Mouse (Mus musculus): ENCODE measurements around the gene Rin1. TPM values are rescaled to one million over a fixed set of nuclear protein-coding genes. Genes with fewer than 3 reads are reported as not detected.

The Rin1 gene
- polyA plus RNA-seq, 1 experiment = 68.7 TPM

GRCm38 (mm10) chr19:5087884-5088728 lies 37.8 kb downstream of the Rin1 start, which contains the start of gene Yif1a:
Yif1a (plus strand) TSS chr19:5088538.
- H3K27ac ChIP-seq (ENCODE audit: insufficient read depth, low read length) = peak within 1 kb of the TSS; percentile 57
- H3K4me1 ChIP-seq (ENCODE audit: control insufficient read depth, insufficient read depth, low read length) = no peaks in the 10 kb centered on the region
- TF ChIP-seq CTCF (IDR thresholded peaks at IDR 0.05; ENCODE audit: extremely low read depth, insufficient read depth, low read length) (peak; percentile 38), POLR2A (IDR thresholded peaks at IDR 0.05; ENCODE audit: extremely low read depth, insufficient read depth, low read length) (peak; percentile 70; the same call in 1 of the 2 replicates)
- H3K4me3 ChIP-seq (ENCODE audit: insufficient read depth, low read length) = peak within 1 kb of the TSS; percentile 87

DNA sequence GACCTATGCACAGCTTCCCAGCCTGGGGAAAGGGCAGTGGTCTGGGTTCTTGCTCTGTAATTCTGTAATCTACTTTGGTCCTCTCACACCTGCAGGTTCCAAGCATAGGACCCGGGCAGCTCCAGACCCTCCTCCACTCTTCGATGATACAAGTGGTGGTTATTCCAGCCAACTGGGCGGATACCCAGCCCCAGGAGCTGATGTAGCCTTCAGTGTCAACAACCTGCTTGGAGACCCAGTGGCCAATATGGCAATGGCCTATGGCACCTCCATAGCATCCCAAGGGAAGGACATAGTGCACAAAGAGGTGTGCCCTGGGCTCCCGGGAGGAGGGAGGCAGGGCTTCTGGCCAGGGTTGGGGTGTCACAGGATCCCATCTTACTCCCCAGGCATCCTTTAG lies 39.0 kb downstream of the Rin1 start:
- peak overlapping the region; percentile 87; the same call in 1 of the 2 replicates for H3K4me3 ChIP-seq (ENCODE audit: insufficient read depth, low read length)
- H3K4me1 ChIP-seq (ENCODE audit: control insufficient read depth, insufficient read depth, low read length) = no peaks in the 10 kb centered on the region
- TF ChIP-seq CTCF (IDR thresholded peaks at IDR 0.05; ENCODE audit: extremely low read depth, insufficient read depth, low read length) = no peak
- TF ChIP-seq POLR2A (IDR thresholded peaks at IDR 0.05; ENCODE audit: extremely low read depth, insufficient read depth, low read length) = no peak
- no peak overlapping the region for H3K27ac ChIP-seq (ENCODE audit: insufficient read depth, low read length)

- Histone ChIP-seq H3K4me1 (ENCODE audit: control insufficient read depth, insufficient read depth, low read length) (no peaks in the 10 kb centered on the region; the same call in 1 of the 2 replicates), H3K27ac (ENCODE audit: insufficient read depth, low read length) (no peak overlapping the region), H3K4me3 (ENCODE audit: insufficient read depth, low read length) (no peak overlapping the region)
- TF ChIP-seq CTCF (IDR thresholded peaks at IDR 0.05; ENCODE audit: extremely low read depth, insufficient read depth, low read length) (no peak), POLR2A (IDR thresholded peaks at IDR 0.05; ENCODE audit: extremely low read depth, insufficient read depth, low read length) (peak; percentile 46)
Measured at GRCm38 (mm10) chr19:5092083-5092482, 41.8 kb downstream of the Rin1 start.

- no peak overlapping the region; the same call in 1 of the 2 replicates for H3K4me3 ChIP-seq (ENCODE audit: insufficient read depth, low read length)
- no peak overlapping the region for H3K27ac ChIP-seq (ENCODE audit: insufficient read depth, low read length)
- H3K4me1 ChIP-seq (ENCODE audit: control insufficient read depth, insufficient read depth, low read length) = peaks cover 2% of the 10 kb centered on the region; the same call in 1 of the 2 replicates
- TF ChIP-seq CTCF (IDR thresholded peaks at IDR 0.05; ENCODE audit: extremely low read depth, insufficient read depth, low read length) = no peak
- TF ChIP-seq POLR2A (IDR thresholded peaks at IDR 0.05; ENCODE audit: extremely low read depth, insufficient read depth, low read length) = no peak
Measured at GRCm38 (mm10) chr19:5093481-5094242, 43.4 kb downstream of the Rin1 start.

DNA sequence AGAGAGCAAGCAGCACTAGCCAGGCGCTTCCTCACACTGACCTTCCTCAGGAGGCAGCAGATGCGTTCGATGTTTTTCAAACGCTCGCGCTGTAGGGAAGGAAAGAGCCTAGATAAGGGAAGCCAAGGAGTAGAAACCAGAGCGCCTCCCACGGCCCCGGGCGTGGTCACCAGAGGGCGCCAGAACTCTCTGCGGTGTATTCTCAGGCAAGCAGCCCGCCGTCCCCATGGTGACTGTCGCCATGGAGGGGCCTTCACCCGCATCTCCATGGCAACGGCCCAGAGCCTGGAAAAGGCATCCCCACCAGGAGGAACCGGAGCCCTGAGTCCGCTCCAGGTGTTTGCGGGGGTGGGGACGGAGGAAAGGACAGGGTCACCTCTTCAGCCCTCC lies 44.0 kb downstream of the Rin1 start:
- Histone ChIP-seq H3K27ac (ENCODE audit: insufficient read depth, low read length) (0 out of 2 replicates have a peak overlapping the region, but pooled peaks have one; percentile 11), H3K4me3 (ENCODE audit: insufficient read depth, low read length) (peak overlapping the region; percentile 55), H3K4me1 (ENCODE audit: control insufficient read depth, insufficient read depth, low read length) (peaks cover 2% of the 10 kb centered on the region; the same call in 1 of the 2 replicates)
- TF ChIP-seq CTCF (IDR thresholded peaks at IDR 0.05; ENCODE audit: extremely low read depth, insufficient read depth, low read length) = peak; percentile 73
- peak; percentile 13; the same call in 1 of the 2 replicates for TF ChIP-seq POLR2A (IDR thresholded peaks at IDR 0.05; ENCODE audit: extremely low read depth, insufficient read depth, low read length)

GRCm38 (mm10) chr19:5094746-5095417 lies 44.6 kb downstream of the Rin1 start:
- TF ChIP-seq POLR2A (IDR thresholded peaks at IDR 0.05; ENCODE audit: extremely low read depth, insufficient read depth, low read length) = no peak; the same call in 1 of the 2 replicates
- no peak for TF ChIP-seq CTCF (IDR thresholded peaks at IDR 0.05; ENCODE audit: extremely low read depth, insufficient read depth, low read length)
- Histone ChIP-seq H3K4me3 (ENCODE audit: insufficient read depth, low read length) (peak overlapping the region; percentile 55), H3K27ac (ENCODE audit: insufficient read depth, low read length) (peak overlapping the region; percentile 11; the same call in 1 of the 2 replicates), H3K4me1 (ENCODE audit: control insufficient read depth, insufficient read depth, low read length) (peaks cover 2% of the 10 kb centered on the region; the same call in 1 of the 2 replicates)

DNA sequence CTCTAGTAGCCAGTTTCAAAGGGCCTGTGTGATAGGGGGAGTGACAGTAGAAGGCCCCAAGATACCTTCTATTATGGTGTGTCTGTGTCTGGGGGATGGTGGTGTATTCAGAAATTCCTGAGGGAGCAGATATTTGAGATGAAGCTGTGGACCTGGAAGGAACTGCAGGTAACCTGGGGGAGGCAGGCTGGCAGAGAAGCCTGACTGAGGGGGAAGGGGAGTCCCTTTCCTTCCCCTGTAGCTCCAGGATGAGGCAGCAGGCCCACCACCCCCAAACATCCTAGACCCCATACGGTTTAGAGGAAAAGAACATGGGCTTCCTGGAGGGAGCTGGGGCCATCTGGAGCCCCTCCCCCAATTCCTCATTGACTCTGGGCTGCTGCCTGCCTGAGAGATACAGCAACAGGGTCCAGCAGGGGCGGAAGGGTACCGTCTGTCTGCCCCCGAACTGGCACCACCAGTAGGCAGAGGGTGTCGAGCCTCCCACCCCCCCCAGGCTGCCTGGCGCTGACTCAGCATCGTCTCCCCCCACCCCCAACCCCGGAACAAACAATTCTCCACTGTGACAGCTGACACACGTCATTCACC lies 45.7 kb downstream of the Rin1 start:
- peak; percentile 8; the same call in 1 of the 2 replicates for TF ChIP-seq POLR2A (IDR thresholded peaks at IDR 0.05; ENCODE audit: extremely low read depth, insufficient read depth, low read length)
- no peak for TF ChIP-seq CTCF (IDR thresholded peaks at IDR 0.05; ENCODE audit: extremely low read depth, insufficient read depth, low read length)
- H3K4me3 ChIP-seq (ENCODE audit: insufficient read depth, low read length) = peak overlapping the region; percentile 55
- H3K4me1 ChIP-seq (ENCODE audit: control insufficient read depth, insufficient read depth, low read length) = peaks cover 2% of the 10 kb centered on the region; the same call in 1 of the 2 replicates
- H3K27ac ChIP-seq (ENCODE audit: insufficient read depth, low read length) = peak overlapping the region; percentile 76

DNA sequence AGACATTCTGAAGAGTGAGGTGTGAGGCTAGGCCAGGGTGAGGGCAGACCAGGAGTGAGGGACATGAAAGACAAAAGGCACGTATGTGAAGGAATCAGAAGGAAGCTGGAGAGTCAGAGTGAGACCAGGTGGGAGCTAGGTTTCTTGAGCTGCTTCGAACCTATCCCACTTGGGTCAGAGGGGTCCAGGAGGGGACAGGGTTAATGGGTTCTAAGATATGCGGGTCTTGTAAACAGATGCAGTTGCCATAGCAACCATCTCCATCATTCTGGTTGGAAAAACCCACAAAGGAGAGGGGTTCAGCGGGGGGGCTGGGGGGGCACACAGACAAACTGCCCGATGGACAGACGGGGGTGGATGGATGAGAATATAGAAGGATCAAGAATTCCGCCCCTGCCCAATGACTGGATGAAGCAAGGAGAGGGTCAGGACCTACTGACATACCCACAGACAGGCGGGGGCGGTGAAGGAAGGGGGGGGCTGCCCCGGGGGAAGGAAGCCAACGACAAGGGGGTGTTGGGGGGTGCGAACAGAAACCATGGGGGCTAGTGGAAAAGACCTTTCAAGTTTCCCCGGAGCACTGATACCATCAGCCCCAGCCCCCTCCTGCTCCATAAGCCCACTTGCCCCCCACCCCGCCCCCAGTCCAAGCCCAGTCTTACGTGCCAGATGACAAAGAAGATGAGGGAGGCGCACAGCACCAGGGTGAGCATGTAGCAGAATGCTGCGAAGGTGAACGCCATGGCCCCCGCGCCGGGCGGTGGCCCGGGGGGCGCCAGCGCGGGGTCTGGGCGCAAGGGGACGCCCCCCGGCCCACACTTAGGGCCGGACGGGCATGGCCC lies 47.5 kb downstream of the Rin1 start:
- Histone ChIP-seq H3K27ac (ENCODE audit: insufficient read depth, low read length) (0 out of 2 replicates have a peak overlapping the region, but pooled peaks have one; percentile 76), H3K4me3 (ENCODE audit: insufficient read depth, low read length) (peak overlapping the region; percentile 55), H3K4me1 (ENCODE audit: control insufficient read depth, insufficient read depth, low read length) (peaks cover 2% of the 10 kb centered on the region; the same call in 1 of the 2 replicates)
- TF ChIP-seq CTCF (IDR thresholded peaks at IDR 0.05; ENCODE audit: extremely low read depth, insufficient read depth, low read length) = no peak
- TF ChIP-seq POLR2A (IDR thresholded peaks at IDR 0.05; ENCODE audit: extremely low read depth, insufficient read depth, low read length) = no peak

Data from cortical plate, adult 2 months (tissue).